Mouse (Mus musculus) heart, embryonic 16.5 days (tissue): ENCODE measurements around the gene Klhl29. TPM values are rescaled to one million over a fixed set of nuclear protein-coding genes. Genes with fewer than 3 reads are reported as not detected.

Experiments
- ATAC-seq: fragments of 200-750 bp; cut with Nextera tagmentation; replicated peaks from 2 replicates; pipeline ENCODE4 v1.8.0; 2017; ENCODE audit warnings: moderate number of reproducible peaks; ENCODE audit not compliant: insufficient read depth, low FRiP score; ENCODE audit errors: extremely low read depth
- H3K27ac ChIP-seq: fragments of 300-500 bp; sonication (generic); 2 replicates; pipeline ENCODE4 v1.5.1; 2014; ENCODE audit warnings: mild to moderate bottlenecking, low read length, control low read depth, moderate library complexity
- H3K27me3 ChIP-seq: fragments of 300-500 bp; sonication (generic); 2 replicates; pipeline ENCODE4 v1.6.1; 2014; ENCODE audit warnings: low read length, mixed read lengths; ENCODE audit not compliant: control insufficient read depth, insufficient read depth
- H3K36me3 ChIP-seq: fragments of 300-500 bp; sonication (generic); 2 replicates; pipeline ENCODE4 v1.6.1; 2014; ENCODE audit not compliant: control insufficient read depth, insufficient read depth
- H3K4me1 ChIP-seq: fragments of 300-500 bp; sonication (generic); 2 replicates; pipeline ENCODE4 v1.6.1; 2014; ENCODE audit warnings: low read length, mixed read lengths; ENCODE audit not compliant: control insufficient read depth, insufficient read depth
- H3K4me2 ChIP-seq: fragments of 300-500 bp; sonication (generic); 2 replicates; pipeline ENCODE4 v1.6.1; 2014; ENCODE audit warnings: low read depth, mild to moderate bottlenecking, control low read depth, low read length
- H3K4me3 ChIP-seq: fragments of 300-500 bp; sonication (generic); 2 replicates; pipeline ENCODE4 v1.5.1; 2014; ENCODE audit warnings: mild to moderate bottlenecking, control low read depth, low read length
- H3K9ac ChIP-seq: fragments of 300-500 bp; sonication (generic); 2 replicates; pipeline ENCODE4 v1.6.1; 2014; ENCODE audit warnings: low read length, control low read depth
- H3K9me3 ChIP-seq: fragments of 300-500 bp; sonication (generic); replicated peaks from 2 replicates; pipeline ENCODE4 v1.6.1; 2016; ENCODE audit warnings: low read length; ENCODE audit not compliant: control insufficient read depth
- WGBS: fragments of 180-500 bp; shearing (Covaris S2); extraction: QIAGEN DNeasy Blood & Tissue Kit; methylation state at CpG from one replicate; pipeline ENCODE4 v1.1.7; 2014; 5-methylcytosine and 5-hydroxymethylcytosine counted together
- polyA plus RNA-seq: library from polyadenylated mRNA; unstranded; fragments of >200 nt; fragmentation: Nextera tagmentation; extraction: Ambion mirVana; gene quantifications from 2 replicates; pipeline ENCODE4 v1.2.1, GENCODE M21; 2015

Klhl29 gene
- polyA plus RNA-seq, 1 experiment from 2014 or later = 0.25 TPM

GRCm38 (mm10) chr12:5194176-5194575 is 181.3 kb downstream of the Klhl29 start:
- Histone ChIP-seq H3K9ac (no peak overlapping the region), H3K9me3 (no peaks in the 10 kb centered on the region), H3K36me3 (no peaks in the 10 kb centered on the region), H3K27ac (no peak overlapping the region), H3K4me3 (no peak overlapping the region), H3K4me1 (peaks cover 14% of the 10 kb centered on the region), H3K27me3 (no peaks in the 10 kb centered on the region), H3K4me2 (no peak overlapping the region)
- no peak for ATAC-seq
- 62% methylated on average over 6 of the region's 6 CpGs for WGBS

GRCm38 (mm10) chr12:5192380-5192718 is 183.1 kb downstream of the Klhl29 start:
- no peak overlapping the region for H3K9ac ChIP-seq
- H3K27ac ChIP-seq = no peak overlapping the region

GRCm38 (mm10) chr12:5191628-5192379 is 183.7 kb downstream of the Klhl29 start:
- H3K4me1 ChIP-seq = peaks cover 31% of the 10 kb centered on the region

More at GRCm38 (mm10) chr12:5192380-5192718, 183.1 kb downstream of the Klhl29 start:
- H3K4me3 ChIP-seq = no peak overlapping the region
- no peaks in the 10 kb centered on the region for H3K36me3 ChIP-seq
- WGBS = 59% methylated on average over 9 of the region's 9 CpGs
- no peaks in the 10 kb centered on the region for H3K9me3 ChIP-seq
- H3K4me1 ChIP-seq = peaks cover 28% of the 10 kb centered on the region
- ATAC-seq = no peak
- H3K27me3 ChIP-seq = no peaks in the 10 kb centered on the region
- H3K4me2 ChIP-seq = no peak overlapping the region

DNA sequence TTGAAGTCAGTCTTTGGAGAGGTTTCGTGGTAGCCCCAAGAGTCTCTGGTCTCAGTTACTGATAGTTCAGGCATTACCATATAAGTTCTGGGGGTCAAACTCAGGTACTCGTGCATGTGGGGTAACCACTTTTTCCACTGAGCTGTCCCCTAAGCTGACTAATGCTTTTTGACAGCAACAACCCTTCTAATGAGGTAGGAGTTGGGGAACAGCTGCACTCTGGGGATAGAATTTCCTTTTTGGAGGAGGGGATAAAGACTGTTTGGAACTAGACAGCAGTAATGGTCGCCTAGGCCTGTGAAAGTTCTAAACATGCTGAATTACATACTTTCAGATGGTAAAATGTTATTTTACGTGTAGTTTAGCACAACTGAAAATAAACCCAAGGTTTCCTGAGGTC is 184.3 kb downstream of the Klhl29 start:
- H3K4me1 ChIP-seq = peaks cover 36% of the 10 kb centered on the region
- ATAC-seq = no peak

More at GRCm38 (mm10) chr12:5191628-5192379, 183.7 kb downstream of the Klhl29 start:
- ATAC-seq = peak; percentile 83
- 3% methylated on average over 14 of the region's 14 CpGs for WGBS
- Histone ChIP-seq H3K36me3 (no peaks in the 10 kb centered on the region), H3K9ac (peak overlapping the region; percentile 39), H3K9me3 (no peaks in the 10 kb centered on the region), H3K4me3 (peak overlapping the region; percentile 17), H3K4me2 (peak overlapping the region; percentile 54), H3K27ac (peak overlapping the region; percentile 69), H3K27me3 (no peaks in the 10 kb centered on the region)

GRCm38 (mm10) chr12:5189446-5190150 is 185.9 kb downstream of the Klhl29 start:
- Histone ChIP-seq H3K9me3 (no peaks in the 10 kb centered on the region), H3K4me3 (no peak overlapping the region), H3K9ac (no peak overlapping the region), H3K36me3 (no peaks in the 10 kb centered on the region), H3K27ac (no peak overlapping the region), H3K27me3 (no peaks in the 10 kb centered on the region), H3K4me1 (peaks cover 36% of the 10 kb centered on the region), H3K4me2 (no peak overlapping the region)
- ATAC-seq = no peak
- 67% methylated on average over 15 of the region's 15 CpGs for WGBS

More for the DNA sequence above, 184.3 kb downstream of the Klhl29 start:
- Histone ChIP-seq H3K9ac (peak overlapping the region; percentile 39), H3K36me3 (no peaks in the 10 kb centered on the region), H3K4me3 (no peak overlapping the region), H3K27ac (peak overlapping the region; percentile 69), H3K4me2 (peak overlapping the region; percentile 54; the same call in 1 of the 2 replicates), H3K9me3 (no peaks in the 10 kb centered on the region), H3K27me3 (no peaks in the 10 kb centered on the region)
- 66% methylated on average over 4 of the region's 4 CpGs for WGBS

DNA sequence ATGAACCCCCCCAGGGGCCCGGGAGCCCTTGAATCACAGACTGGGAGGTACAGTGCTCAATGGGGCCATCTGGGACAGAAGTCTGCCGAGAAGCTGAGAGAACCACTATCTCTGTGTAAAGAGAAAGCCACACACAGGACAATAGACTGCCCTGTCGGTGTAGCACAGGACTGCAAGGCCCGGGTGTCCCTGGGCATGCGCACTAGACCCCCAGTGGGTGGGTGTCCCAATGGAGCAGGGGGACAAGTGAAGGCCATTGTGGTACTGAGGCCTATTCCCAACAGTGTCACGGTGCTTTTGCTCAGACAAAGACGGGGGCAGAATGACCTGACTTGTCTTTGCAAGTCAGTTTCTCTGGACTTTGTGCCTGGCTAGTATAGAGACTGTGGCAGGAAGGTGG is 186.6 kb downstream of the Klhl29 start:
- no peak overlapping the region for H3K27ac ChIP-seq
- no peak for ATAC-seq
- H3K9ac ChIP-seq = no peak overlapping the region
- 69% methylated on average over 7 of the region's 7 CpGs for WGBS
- H3K4me2 ChIP-seq = no peak overlapping the region
- no peaks in the 10 kb centered on the region for H3K9me3 ChIP-seq
- no peaks in the 10 kb centered on the region for H3K27me3 ChIP-seq
- peaks cover 36% of the 10 kb centered on the region for H3K4me1 ChIP-seq
- H3K36me3 ChIP-seq = no peaks in the 10 kb centered on the region
- no peak overlapping the region for H3K4me3 ChIP-seq

- Histone ChIP-seq H3K4me2 (0 out of 2 replicates have a peak overlapping the region, but pooled peaks have one; percentile 21), H3K4me1 (peaks cover 36% of the 10 kb centered on the region), H3K27me3 (no peaks in the 10 kb centered on the region), H3K9ac (peak overlapping the region; percentile 46; the same call in 1 of the 2 replicates), H3K4me3 (no peak overlapping the region), H3K36me3 (no peaks in the 10 kb centered on the region), H3K27ac (peak overlapping the region; percentile 85), H3K9me3 (no peaks in the 10 kb centered on the region)
- 59% methylated on average over 2 of the region's 2 CpGs for WGBS
- ATAC-seq = peak; percentile 50
These were observed 187.6 kb downstream of the Klhl29 start for GRCm38 (mm10) chr12:5187773-5188333.

DNA sequence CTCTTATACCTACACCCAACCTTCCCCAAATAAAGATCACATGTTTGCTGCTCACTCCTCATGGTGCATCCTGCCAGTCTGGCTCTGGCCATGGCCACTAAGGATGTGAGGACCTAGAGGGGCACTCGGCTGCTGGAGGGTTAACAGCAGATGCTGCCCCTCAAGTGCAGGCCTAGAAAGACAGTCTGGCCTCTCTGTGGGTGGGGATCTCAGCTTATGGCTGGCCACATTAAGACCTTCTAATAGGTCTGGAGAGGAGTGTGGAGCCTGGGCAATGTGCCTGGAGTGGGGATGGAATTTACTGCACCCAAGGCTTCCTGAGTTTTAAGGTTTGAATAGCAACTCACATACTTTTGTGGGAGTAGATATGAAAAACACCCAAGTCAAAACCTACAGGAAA is 188.8 kb downstream of the Klhl29 start:
- peaks cover 28% of the 10 kb centered on the region for H3K4me1 ChIP-seq
- no peak for ATAC-seq
- H3K9ac ChIP-seq = no peak overlapping the region
- 44% methylated on average over 1 of the region's 1 CpGs for WGBS
- no peaks in the 10 kb centered on the region for H3K27me3 ChIP-seq
- H3K4me3 ChIP-seq = no peak overlapping the region
- H3K27ac ChIP-seq = peak overlapping the region; percentile 38
- no peak overlapping the region for H3K4me2 ChIP-seq
- H3K9me3 ChIP-seq = no peaks in the 10 kb centered on the region
- H3K36me3 ChIP-seq = no peaks in the 10 kb centered on the region

DNA sequence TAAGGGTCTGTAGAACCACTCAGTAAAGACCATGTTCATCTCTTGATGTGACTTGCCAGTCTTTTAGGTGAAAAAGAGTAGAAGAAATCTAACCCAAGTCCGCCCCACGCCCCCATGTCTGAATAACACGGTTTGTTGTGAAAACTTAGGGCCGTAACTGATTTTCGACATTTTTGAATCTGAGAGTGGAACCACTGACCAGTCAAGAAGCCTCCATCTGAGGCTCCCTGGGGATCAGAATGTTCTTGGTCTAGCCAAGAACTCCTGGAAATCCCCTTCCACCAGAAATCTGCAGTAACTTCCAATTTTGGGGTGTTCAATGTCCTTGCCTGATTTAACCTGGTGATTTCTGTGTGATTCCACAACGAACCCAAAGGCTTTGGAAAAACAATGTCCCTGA is 189.9 kb downstream of the Klhl29 start:
- no peak for ATAC-seq
- H3K4me1 ChIP-seq = peaks cover 22% of the 10 kb centered on the region
- no peak overlapping the region for H3K9ac ChIP-seq
- no peak overlapping the region for H3K27ac ChIP-seq
- H3K27me3 ChIP-seq = no peaks in the 10 kb centered on the region
- no peak overlapping the region for H3K4me3 ChIP-seq
- no peaks in the 10 kb centered on the region for H3K9me3 ChIP-seq
- H3K36me3 ChIP-seq = no peaks in the 10 kb centered on the region
- WGBS = 89% methylated on average over 6 of the region's 6 CpGs
- no peak overlapping the region for H3K4me2 ChIP-seq
